Mouse (Mus musculus): Measurements from ENCODE around the gene Reps1. TPM values are rescaled to one million over a fixed set of nuclear protein-coding genes. Genes with fewer than 3 reads are reported as not detected.

The Reps1 gene
- 55.7 and 61.4 TPM in 2 replicates for total RNA-seq (2014; fragmentation: Nextera tagmentation)
- total RNA-seq (2017), result 39.0 and 59.0 TPM in 2 replicates

GRCm38 (mm10) chr10:18055696-18056390, at the start of gene Reps1:
TSS of gene Reps1 (plus strand) at chr10:18055861.
- ATAC-seq (replicated peaks; ENCODE audit: poor library complexity, severe bottlenecking), result peak; percentile 7; the same call in 1 of the 2 replicates

DNA sequence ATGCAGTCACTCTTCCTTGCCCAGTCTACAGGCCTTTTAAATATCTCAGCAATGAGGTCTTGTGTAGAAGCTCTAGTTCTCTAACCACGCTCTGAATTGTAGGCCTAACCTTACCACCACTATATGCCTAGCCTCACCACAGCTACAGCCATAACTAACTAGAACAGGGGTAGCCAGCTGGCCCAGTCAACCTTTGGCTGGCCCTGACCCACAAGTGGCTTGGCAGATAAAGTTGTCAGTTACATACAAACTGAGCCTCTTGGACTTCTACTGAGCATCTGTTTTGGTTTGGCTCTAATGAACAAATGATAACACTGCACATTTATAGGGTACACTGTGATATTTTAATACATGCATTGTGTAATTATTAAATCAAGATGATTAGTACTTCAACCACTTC, 48.9 kb upstream of the Reps1 start:
- no peak for ATAC-seq (replicated peaks; ENCODE audit: poor library complexity, severe bottlenecking)

DNA sequence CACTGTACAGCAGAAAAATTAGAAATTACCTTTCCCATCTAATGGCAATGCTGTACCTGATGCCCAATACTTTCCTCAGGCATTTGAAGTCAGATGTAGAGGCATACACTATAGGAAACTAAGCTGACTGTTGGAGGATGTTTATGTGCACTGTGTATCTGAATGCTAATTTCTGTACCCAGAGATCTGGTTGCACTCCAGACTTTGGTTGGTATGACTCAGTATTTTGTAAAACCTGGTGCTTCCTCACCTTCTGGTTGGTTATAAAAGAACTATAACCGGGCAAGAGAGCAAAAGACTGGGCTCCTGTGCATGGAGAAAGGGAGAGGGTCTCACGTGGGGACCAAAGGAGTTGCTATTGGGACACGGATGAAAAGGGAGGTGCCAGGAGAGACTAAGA, 48.4 kb upstream of the Reps1 start:
- ATAC-seq (replicated peaks; ENCODE audit: poor library complexity, severe bottlenecking), result no peak

DNA sequence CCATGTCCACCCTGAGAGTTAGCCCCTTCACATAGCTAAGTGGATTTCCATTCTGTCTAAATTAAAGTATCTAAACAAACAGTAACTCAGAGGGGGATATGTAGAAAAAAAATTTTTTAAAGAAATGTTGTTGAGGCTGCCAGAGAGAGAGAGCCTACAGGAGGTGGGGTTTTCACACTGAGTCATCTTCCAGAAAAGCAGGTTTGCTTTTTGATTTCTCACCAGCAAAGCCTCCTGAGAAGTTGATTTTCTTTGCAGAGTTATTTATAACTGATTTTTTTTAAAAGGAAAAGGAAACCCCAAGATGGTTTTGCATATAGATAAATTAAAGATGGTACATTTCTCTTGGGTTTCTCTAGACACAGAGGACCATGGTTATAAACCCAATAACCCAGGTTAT, 47.5 kb upstream of the Reps1 start:
- ATAC-seq (replicated peaks; ENCODE audit: poor library complexity, severe bottlenecking), result no peak

DNA sequence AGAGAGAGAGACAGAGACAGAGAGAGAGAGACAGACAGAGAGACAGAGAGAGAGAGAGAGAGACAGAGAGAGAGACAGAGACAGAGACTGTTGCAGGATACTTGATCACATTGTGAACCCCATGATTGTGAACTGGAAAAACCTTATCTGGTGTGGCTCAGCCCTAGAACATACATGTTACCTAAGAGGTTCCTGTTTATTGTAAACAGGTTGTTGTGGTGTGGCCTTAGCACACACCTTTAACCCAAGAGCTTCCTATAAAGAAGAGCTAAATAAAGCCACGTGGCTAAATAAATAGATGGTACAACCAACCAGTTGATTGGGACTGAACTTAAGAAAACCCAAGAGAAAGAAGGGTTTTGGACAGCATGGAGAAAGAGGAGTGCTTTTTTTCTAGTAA, 45.9 kb upstream of the Reps1 start:
- ATAC-seq (replicated peaks; ENCODE audit: poor library complexity, severe bottlenecking), result no peak

- no peak for ATAC-seq (replicated peaks; ENCODE audit: poor library complexity, severe bottlenecking)
Measured at GRCm38 (mm10) chr10:18011761-18012160, 43.9 kb upstream of the Reps1 start.

DNA sequence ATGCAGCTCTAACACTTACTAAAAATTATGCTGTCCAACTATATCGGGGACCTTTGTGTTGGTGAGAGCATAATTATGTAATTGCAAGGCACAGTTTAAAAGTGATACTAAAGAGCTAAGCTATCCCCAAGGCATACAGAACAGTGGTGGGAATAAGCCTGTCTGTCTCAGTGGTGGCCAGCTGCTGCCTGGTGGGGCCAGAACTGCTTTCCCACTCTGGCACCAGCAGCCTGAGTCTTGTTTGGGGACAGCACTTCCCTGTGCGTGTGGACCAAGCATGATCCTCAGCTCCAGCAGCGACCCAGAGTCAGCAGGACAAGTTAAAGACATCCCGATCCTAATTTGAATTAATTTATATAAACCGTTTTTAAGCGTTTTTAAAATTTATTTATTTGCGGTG, 35.2 kb upstream of the Reps1 start:
- ATAC-seq (replicated peaks; ENCODE audit: poor library complexity, severe bottlenecking), result no peak

DNA sequence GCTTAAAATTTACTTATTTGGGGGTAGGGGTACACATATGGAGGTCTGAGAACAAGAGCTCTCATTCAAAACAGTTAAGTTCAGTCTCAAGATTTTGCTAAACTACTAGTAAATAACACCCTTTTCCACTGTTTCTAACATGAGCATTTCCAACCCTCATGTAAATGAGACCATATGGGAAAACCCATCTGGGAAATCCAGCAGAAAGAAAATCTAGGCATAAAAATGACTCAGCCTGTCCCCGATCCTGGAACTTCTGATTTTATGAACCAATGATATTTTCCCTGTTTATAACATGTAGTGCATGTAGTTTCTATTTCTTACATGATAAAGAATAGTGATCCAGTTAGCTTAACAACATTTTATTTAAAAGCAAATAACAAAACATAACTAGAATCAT, 34.8 kb upstream of the Reps1 start:
- no peak for ATAC-seq (replicated peaks; ENCODE audit: poor library complexity, severe bottlenecking)

DNA sequence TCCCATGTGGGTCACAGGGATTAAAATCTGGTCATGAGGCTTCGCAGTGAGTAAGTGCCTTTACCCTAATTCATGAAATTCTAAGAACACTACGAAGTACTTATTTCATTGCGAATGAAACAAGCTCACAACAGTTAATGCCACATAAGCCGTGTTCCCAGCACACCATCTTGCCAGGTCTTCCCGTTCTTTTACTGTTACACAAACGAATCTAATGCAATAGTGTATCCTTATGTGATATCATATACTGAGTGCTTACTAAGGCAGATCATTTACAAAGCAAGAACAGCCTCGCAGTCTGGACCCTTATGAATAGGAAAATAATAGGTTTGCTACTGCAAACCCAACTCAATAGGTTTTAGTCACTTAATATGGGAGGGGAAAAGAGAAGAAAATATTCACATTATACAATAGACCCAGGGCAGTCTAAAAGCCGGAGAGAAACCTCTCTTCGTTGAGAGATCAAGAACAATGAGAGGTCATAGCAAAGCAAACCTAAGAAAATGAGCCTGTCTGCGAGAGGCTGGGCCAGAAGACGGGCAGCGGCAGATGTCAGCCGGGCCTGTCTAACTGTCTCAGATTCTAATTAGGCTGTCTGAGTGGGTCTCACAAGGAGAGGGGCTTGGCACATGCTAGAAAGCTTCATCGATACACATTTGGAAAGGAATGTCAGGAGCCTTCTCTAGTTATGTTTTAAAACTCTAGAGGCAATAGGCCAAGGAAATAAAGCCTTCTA, 33.9 kb upstream of the Reps1 start:
- ATAC-seq (replicated peaks; ENCODE audit: poor library complexity, severe bottlenecking), result no peak

DNA sequence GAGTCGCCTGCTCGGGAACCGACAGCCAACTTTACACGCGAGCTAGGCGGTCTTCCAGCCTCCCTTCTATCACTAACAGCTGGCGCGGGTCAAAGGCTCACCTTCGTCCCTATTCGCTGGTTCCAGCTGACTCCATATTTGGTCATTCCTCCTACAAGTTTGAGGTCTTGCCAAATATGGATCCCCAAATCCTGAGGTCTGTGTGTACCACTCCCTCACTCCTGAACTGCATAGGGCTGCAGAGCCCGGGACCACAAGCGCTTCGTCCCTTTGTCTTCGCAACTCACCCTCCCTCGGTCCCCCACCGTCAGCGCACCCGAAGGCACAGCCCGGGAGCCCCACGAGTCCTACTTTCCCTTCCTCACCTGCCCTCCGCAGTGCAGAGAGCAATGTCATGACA, 33.3 kb upstream of the Reps1 start:
- peak; percentile 70 for ATAC-seq (replicated peaks; ENCODE audit: poor library complexity, severe bottlenecking)

DNA sequence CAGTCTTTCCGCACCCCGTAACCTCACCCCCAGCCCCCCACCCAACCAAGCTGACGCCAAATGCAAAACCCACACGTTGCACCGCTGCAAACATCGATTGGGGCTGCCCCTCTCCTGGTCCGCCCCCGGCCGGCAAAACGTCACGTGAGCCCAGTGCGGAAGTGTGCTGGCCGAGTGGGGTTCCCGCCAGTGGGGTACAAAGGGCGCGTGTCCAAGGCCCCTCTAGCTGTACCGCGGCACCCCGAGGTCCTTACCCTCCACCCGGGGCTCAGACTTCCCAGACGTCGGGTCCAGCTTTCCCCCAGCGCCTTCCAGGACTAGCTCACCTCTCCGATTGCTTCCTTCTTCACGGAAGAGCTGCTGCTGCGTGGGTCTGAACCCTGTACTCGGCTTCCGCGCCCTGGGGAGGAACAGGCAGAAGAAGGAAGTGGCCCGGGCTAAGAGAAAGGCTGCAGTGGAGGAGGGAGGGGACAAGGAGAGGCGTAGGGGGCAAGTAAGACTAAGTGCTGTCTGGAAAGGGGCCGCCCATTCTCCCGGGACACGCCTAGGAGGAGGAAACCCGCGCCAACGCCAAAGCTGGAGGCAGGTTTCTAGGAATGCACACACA, 32.8 kb upstream of the Reps1 start, which contains the start of gene Abracl:
Gene Abracl, minus strand, starts transcription at position 548 of the 607 bp plus-strand sequence.
- ATAC-seq (replicated peaks; ENCODE audit: poor library complexity, severe bottlenecking), result peak; percentile 86

GRCm38 (mm10) chr10:18034408-18034807, 21.3 kb upstream of the Reps1 start:
- no peak for ATAC-seq (replicated peaks; ENCODE audit: poor library complexity, severe bottlenecking)

GRCm38 (mm10) chr10:18036849-18037248, 18.8 kb upstream of the Reps1 start:
- no peak for ATAC-seq (replicated peaks; ENCODE audit: poor library complexity, severe bottlenecking)

DNA sequence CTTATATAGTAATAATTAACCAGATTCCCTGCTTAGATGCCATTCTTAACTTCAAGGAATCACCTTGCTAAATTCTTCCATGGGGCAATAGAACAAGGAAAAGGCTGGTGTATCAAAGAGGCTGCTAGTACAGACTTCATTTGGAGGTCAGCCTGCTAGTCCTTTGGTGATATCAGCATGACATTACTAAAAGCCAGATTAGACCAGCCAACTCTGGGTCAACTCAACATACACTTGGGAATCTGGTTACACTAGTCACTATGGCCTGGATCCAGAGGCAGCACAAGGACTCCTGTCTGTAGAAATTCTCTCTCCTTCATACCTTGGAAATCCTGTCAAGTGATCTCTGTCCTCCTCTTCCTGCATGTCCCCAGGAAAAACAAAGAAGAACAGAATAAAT, 9.3 kb upstream of the Reps1 start:
- ATAC-seq (replicated peaks; ENCODE audit: poor library complexity, severe bottlenecking), result no peak

GRCm38 (mm10) chr10:18047380-18048146, 8.1 kb upstream of the Reps1 start:
- ATAC-seq (replicated peaks; ENCODE audit: poor library complexity, severe bottlenecking), result no peak

DNA sequence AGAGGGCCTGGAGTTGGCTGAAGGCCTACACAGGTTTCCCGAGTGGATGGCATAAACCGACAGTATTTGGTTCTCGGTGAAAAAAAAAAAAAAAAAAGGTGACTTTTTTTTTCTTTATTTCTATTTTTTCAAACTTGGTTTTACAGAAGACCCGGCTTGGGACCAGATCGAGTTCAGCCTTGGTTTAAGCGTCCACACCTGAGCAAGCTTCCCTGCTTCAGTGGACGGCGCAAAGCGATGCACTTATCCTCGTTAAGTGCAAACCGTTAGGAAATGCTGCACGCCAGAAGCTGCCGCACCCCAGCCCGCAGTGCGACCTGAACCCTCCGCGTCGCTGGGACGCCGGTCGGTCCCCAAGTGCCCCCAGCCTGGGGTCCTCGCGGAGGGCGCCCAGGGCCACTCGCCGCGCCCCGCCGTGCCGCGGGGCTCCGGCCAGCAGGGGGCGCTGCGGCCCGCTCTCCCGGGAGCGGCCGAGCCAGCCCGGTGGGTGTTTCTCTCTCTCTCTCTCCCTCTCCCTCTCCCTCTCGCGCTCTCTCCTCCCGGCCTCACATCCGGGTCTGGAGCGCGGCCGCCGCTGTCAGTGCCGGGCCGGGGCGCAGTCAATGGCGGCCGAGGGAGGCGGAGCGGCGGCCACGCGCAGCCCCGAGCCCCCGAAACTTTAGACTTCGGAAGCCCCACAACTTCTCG, 509 bp upstream of the Reps1 start:
- ATAC-seq (replicated peaks; ENCODE audit: poor library complexity, severe bottlenecking), result peak; percentile 93

GRCm38 (mm10) chr10:18056391-18056745, 707 bp downstream of the Reps1 start:
- no peak for ATAC-seq (replicated peaks; ENCODE audit: poor library complexity, severe bottlenecking)

GRCm38 (mm10) chr10:18058681-18059338, 3.1 kb downstream of the Reps1 start:
- no peak for ATAC-seq (replicated peaks; ENCODE audit: poor library complexity, severe bottlenecking)

DNA sequence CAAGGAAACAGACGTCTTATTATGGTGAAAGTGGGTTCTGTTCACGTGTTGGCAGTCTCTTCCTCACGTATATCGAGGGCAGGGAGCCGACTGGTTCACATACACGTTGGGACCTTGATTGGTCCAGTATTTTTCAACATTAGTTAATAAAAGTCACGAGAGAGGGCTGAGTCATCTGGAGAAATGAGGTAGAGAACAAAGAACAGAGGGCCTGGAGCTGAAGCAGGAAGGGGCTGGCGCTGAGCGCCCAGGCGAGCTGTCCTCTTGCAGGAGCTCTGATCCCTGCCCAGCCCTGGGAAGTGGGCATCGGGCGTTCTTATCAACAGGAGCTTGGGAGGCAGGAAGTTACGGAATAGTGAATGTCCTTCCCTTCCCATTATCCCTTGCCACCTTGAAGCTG, 4.1 kb downstream of the Reps1 start:
- ATAC-seq (replicated peaks; ENCODE audit: poor library complexity, severe bottlenecking), result peak; percentile 26

DNA sequence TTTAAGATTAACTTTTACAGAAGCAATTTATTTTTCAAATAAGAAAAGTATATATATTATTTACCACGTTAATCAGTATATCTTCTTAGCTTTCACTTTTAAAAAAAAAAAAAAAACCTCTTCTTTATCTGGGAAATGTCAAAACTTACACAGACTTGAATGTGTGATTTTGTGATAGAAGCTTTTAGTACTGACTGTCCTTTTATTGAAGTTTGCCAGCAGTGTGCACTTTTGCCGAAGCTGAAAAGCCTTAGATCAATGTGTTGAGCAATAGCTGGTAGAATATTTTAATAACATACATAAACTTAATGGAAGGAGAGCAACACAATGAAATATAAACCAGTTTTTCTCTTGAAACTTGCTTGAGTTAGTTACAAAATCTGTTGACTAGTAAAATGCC, 5.1 kb downstream of the Reps1 start:
- no peak for ATAC-seq (replicated peaks; ENCODE audit: poor library complexity, severe bottlenecking)
